Mouse (Mus musculus): ENCODE data around the gene Zswim9.

Gene Zswim9

GRCm38 (mm10) chr7:13268749-13269260, 9.7 kb downstream of the Zswim9 start:
- no peak for DNase-seq (ENCODE audit: low spot score)

- no peak for DNase-seq (ENCODE audit: low spot score)
These were observed 14.1 kb downstream of the Zswim9 start for GRCm38 (mm10) chr7:13264396-13264795.

GRCm38 (mm10) chr7:13263851-13264250, 14.7 kb downstream of the Zswim9 start:
- DNase-seq (ENCODE audit: low spot score): no peak

- no peak for DNase-seq (ENCODE audit: low spot score)
These were observed 17.5 kb downstream of the Zswim9 start for GRCm38 (mm10) chr7:13260746-13261700.

GRCm38 (mm10) chr7:13212720-13213119, 65.8 kb downstream of the Zswim9 start, which contains the start of gene Vmn1r89:
Gene Vmn1r89, plus strand, starts transcription at chr7:13213020.
- DNase-seq (ENCODE audit: low spot score): no peak

Data from ovary, postnatal 14 days (tissue).